Mouse (Mus musculus): ENCODE results near the gene Tbc1d9b. TPM values are rescaled to one million over a fixed set of nuclear protein-coding genes. Genes with fewer than 3 reads are reported as not detected.
A peak's percentile ranks its signal among the peaks of the same experiment; 100 is the strongest.
"Not testable (repeated sequence)": the region's sequence is repeated elsewhere in the genome, so short reads cannot be mapped to it uniquely, and the experiment has no call there.

The Tbc1d9b gene
- polyA plus RNA-seq (2016; fragmentation: Nextera tagmentation; extraction: Ambion mirVana), result 45.6 and 48.6 TPM in 2 replicates

DNA sequence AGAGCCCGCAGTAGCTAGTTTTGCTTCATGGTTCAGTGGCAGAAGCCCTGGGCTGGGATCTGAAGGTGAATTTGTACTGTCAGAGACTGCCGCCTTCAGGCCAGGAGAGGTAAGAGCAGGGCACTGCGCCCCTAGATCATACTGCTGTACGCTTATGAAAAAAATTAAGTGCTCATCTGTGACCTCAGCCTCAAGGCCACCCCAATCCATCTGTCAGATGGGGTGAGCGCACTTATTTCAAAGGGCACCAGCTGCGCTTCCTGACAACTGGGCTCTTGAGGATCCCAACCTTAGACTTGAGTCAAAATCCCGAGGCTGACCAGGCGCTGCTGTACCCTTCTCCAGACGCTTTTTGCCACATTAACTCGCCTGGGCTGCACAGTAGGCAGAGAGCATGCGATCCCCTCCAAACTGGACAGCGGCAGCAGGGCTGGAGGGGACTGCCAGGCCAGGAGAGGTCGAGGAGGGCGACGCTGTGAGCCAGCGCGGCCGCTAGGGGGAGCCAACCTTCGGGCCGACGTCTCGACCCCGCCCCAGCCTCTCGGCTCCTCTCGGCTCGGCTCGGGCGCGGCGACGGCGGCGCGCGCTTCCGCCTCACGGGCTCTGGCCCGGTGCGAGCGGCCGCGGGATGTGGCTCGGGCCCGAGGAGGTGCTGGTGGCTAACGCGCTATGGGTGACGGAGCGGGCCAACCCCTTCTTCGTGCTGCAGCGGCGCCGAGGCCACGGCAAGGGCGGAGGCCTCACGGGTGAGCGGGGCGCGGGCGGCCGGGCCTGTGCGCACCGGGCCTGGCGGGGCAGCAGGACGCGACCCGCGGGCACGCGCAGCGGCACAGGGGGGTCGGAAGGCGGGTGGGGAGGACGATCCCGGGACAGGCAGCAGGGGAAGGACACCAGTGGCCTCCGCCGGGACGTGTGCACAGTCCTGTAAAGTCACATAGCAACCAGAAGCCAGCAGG lies at the start of gene Tbc1d9b:
Gene Tbc1d9b (plus strand): TSS at position 586 of the 956 bp plus-strand sequence.
- peaks cover 9% of the 10 kb centered on the region for H3K36me3 ChIP-seq
- ATAC-seq (ENCODE audit: insufficient number of reproducible peaks, insufficient read depth, low FRiP score, low TSS enrichment, low read depth), result peak; percentile 94
- peak within 1 kb of the TSS; percentile 84 for H3K4me2 ChIP-seq
- peaks cover 15% of the 10 kb centered on the region for H3K4me1 ChIP-seq (replicated peaks)
- under 1% methylated on average over 69 of the region's 77 CpGs for WGBS
- peak within 1 kb of the TSS; percentile 87 for H3K27ac ChIP-seq
- H3K9ac ChIP-seq (replicated peaks), result peak within 1 kb of the TSS; percentile 98
- H3K27me3 ChIP-seq, result no peaks in the 10 kb centered on the region
- H3K4me3 ChIP-seq (replicated peaks), result peak within 1 kb of the TSS; percentile 90
- H3K9me3 ChIP-seq, result no peaks in the 10 kb centered on the region

DNA sequence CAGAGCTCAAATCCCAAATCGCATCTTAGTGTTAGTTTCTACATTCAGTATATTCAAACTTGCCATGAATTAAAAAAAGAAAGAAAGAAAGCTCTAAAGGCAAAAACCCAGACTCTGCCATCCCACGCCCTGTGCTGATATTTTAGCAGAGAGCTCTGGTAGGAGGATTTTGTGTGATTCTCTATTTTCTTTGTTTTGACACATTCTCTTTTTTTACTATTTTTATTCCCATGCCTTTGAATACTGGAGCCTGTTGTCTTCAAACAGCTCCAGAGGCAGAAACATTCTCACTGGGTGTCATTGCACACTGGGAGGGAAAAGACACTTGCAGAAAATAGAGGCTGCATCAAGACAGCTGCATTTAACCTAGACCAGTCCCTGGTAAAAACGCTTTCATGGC lies 45.0 kb upstream of the Tbc1d9b start:
- H3K27ac ChIP-seq, result no peak overlapping the region
- peaks cover 60% of the 10 kb centered on the region for H3K36me3 ChIP-seq
- no peaks in the 10 kb centered on the region for H3K4me1 ChIP-seq (replicated peaks)
- no peaks in the 10 kb centered on the region for H3K27me3 ChIP-seq
- H3K4me3 ChIP-seq (replicated peaks), result no peak overlapping the region
- WGBS, result 94% methylated on average over 3 of the region's 3 CpGs
- ATAC-seq (ENCODE audit: insufficient number of reproducible peaks, insufficient read depth, low FRiP score, low TSS enrichment, low read depth), result no peak
- no peak overlapping the region for H3K4me2 ChIP-seq
- no peak overlapping the region for H3K9ac ChIP-seq (replicated peaks)
- no peaks in the 10 kb centered on the region for H3K9me3 ChIP-seq

DNA sequence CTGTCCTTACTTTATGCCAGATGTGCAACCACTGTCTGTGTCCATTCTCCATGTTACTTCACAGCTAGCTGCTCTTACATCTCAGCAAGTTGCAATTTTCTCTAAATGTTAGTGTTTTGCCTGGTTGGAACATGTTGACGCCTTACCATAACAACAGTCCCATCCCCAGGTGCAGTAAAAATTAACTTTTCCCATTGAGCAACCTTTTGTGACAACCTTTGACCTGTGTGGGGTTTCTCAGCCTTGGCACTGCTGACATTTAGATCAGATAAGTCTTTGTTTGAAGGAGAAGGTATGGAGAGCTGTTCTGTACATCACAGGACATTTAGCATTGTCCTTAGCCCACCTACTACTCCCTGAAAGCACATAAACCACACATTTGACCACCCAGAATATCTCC lies 41.4 kb upstream of the Tbc1d9b start:
- H3K27ac ChIP-seq, result no peak overlapping the region
- no peak for ATAC-seq (ENCODE audit: insufficient number of reproducible peaks, insufficient read depth, low FRiP score, low TSS enrichment, low read depth)
- WGBS, result 77% methylated on average over 1 of the region's 1 CpGs
- no peaks in the 10 kb centered on the region for H3K4me1 ChIP-seq (replicated peaks)
- no peak overlapping the region for H3K9ac ChIP-seq (replicated peaks)
- H3K9me3 ChIP-seq, result no peaks in the 10 kb centered on the region
- peaks cover 82% of the 10 kb centered on the region for H3K36me3 ChIP-seq
- H3K27me3 ChIP-seq, result no peaks in the 10 kb centered on the region
- no peak overlapping the region for H3K4me2 ChIP-seq
- H3K4me3 ChIP-seq (replicated peaks), result no peak overlapping the region

DNA sequence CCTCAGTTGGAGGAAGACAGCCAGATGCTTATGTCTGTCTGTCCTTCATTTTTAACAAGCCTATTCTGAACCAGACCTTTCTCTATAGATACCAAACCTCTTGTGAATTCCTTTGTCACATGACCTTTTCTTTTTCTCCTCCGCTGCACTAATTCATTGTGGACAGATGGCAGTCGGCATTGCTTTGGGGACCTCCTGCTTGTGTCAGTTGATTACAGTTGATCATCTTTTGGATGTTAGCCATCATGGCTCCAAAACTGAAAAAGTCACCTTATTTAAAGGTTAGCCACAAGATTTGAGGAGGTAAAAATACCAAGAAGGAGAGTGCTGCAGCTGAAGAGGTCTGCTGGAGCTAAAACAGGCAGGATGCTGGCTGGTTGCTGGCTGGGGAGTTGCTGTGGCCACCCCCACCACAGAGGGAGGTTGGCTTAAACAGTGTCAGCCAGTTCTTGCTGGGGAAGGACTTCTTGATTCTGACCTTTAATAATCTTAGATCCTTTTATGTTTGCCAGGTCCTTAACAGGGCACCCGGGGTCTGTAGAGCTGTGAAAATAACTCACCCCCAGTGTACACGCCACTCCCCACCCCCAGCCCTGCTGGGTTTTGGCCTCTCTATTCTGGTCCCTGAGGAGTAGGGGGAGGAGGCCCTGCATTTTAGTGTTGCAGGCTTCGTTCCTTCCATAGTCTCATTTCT lies 40.1 kb upstream of the Tbc1d9b start:
- no peaks in the 10 kb centered on the region for H3K4me1 ChIP-seq (replicated peaks)
- no peak overlapping the region for H3K27ac ChIP-seq
- H3K4me3 ChIP-seq (replicated peaks), result no peak overlapping the region
- H3K27me3 ChIP-seq, result no peaks in the 10 kb centered on the region
- no peak for ATAC-seq (ENCODE audit: insufficient number of reproducible peaks, insufficient read depth, low FRiP score, low TSS enrichment, low read depth)
- H3K36me3 ChIP-seq, result peaks cover 89% of the 10 kb centered on the region
- no peaks in the 10 kb centered on the region for H3K9me3 ChIP-seq
- H3K9ac ChIP-seq (replicated peaks), result no peak overlapping the region
- 76% methylated on average over 5 of the region's 5 CpGs for WGBS
- H3K4me2 ChIP-seq, result no peak overlapping the region

- H3K36me3 ChIP-seq, result peaks cover 88% of the 10 kb centered on the region
Measured at GRCm38 (mm10) chr11:50091681-50092080, 39.5 kb upstream of the Tbc1d9b start.

DNA sequence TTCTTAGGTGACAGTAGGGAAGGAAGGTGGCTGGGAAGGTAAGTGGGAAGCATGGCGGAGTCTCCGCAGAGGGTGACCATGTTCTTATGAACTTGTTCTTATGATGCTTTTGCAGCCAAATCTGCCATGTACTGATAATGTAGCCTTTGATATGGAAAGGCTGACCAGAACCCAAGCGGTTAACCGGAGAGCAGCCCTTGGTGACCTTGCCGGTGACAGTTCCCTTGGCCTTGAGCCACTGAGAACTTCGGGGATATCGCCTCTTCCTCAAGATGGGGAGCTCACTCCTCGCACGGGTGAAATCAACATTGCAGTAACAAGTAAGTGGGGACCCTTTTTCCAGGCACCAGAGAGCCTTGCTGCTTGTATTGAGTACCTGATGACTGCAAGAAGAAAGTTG lies 35.5 kb upstream of the Tbc1d9b start:
- Histone ChIP-seq H3K4me3 (replicated peaks) (no peak overlapping the region), H3K9me3 (no peaks in the 10 kb centered on the region), H3K27me3 (no peaks in the 10 kb centered on the region), H3K4me2 (no peak overlapping the region), H3K36me3 (peaks cover 80% of the 10 kb centered on the region), H3K27ac (no peak overlapping the region), H3K9ac (replicated peaks) (no peak overlapping the region), H3K4me1 (replicated peaks) (no peaks in the 10 kb centered on the region)
- no peak for ATAC-seq (ENCODE audit: insufficient number of reproducible peaks, insufficient read depth, low FRiP score, low TSS enrichment, low read depth)
- WGBS, result 94% methylated on average over 9 of the region's 9 CpGs

More at GRCm38 (mm10) chr11:50091681-50092080, 39.5 kb upstream of the Tbc1d9b start:
- no peak for ATAC-seq (ENCODE audit: insufficient number of reproducible peaks, insufficient read depth, low FRiP score, low TSS enrichment, low read depth)
- Histone ChIP-seq H3K27me3 (no peaks in the 10 kb centered on the region), H3K9ac (replicated peaks) (no peak overlapping the region), H3K27ac (no peak overlapping the region), H3K9me3 (no peaks in the 10 kb centered on the region), H3K4me3 (replicated peaks) (no peak overlapping the region), H3K4me1 (replicated peaks) (no peaks in the 10 kb centered on the region), H3K4me2 (no peak overlapping the region)

DNA sequence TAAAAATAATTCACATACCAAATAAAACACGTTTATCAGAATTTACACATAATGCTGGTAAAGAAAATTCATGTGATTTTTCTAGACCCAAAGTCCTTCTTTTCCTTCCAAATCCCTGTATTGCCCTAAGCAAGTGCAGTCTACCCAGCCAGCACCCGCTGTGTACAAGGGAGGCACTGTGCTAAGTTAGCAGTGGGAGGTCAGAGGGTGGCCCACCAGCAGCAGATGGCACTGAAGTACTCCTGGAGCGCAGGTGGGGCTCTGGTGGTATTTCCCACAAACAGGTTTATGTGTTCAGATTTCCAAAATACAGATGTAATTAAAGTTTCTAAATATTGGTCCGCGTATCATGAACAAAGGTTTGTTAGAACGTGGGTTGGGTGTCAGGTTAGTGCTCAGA lies 34.1 kb upstream of the Tbc1d9b start:
- Histone ChIP-seq H3K9me3 (no peaks in the 10 kb centered on the region), H3K36me3 (peaks cover 76% of the 10 kb centered on the region), H3K4me2 (no peak overlapping the region), H3K9ac (replicated peaks) (no peak overlapping the region), H3K4me1 (replicated peaks) (no peaks in the 10 kb centered on the region), H3K27ac (no peak overlapping the region), H3K27me3 (no peaks in the 10 kb centered on the region), H3K4me3 (replicated peaks) (no peak overlapping the region)
- ATAC-seq (ENCODE audit: insufficient number of reproducible peaks, insufficient read depth, low FRiP score, low TSS enrichment, low read depth), result no peak
- 87% methylated on average over 6 of the region's 6 CpGs for WGBS

GRCm38 (mm10) chr11:50098961-50099481 lies 32.2 kb upstream of the Tbc1d9b start:
- H3K4me3 ChIP-seq (replicated peaks), result no peak overlapping the region
- H3K27ac ChIP-seq, result no peak overlapping the region
- H3K36me3 ChIP-seq, result peaks cover 68% of the 10 kb centered on the region
- no peaks in the 10 kb centered on the region for H3K9me3 ChIP-seq
- no peak overlapping the region for H3K4me2 ChIP-seq
- H3K4me1 ChIP-seq (replicated peaks), result no peaks in the 10 kb centered on the region
- H3K9ac ChIP-seq (replicated peaks), result no peak overlapping the region
- 88% methylated on average over 8 of the region's 8 CpGs for WGBS
- H3K27me3 ChIP-seq, result no peaks in the 10 kb centered on the region
- ATAC-seq (ENCODE audit: insufficient number of reproducible peaks, insufficient read depth, low FRiP score, low TSS enrichment, low read depth), result no peak

DNA sequence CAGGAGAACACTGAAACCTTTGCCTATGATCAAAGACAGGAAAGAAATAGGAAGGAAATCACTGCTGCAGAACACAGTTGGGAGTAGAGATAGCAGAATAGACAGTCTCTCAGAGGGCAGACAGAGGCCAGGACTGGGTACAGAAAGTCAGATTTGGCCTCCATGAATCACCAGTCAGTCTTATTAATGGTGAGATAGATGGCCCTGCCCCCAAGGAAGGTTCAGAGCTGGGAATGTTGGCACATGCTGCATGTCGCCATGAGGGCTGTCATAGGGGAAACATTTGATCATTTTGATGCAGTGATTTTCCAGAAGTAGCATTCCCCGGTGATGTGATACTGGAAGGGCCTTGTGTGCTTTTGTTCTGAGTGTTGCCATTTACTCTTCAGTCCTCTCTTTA lies 31.5 kb upstream of the Tbc1d9b start:
- no peaks in the 10 kb centered on the region for H3K4me1 ChIP-seq (replicated peaks)
- no peaks in the 10 kb centered on the region for H3K9me3 ChIP-seq
- H3K9ac ChIP-seq (replicated peaks), result no peak overlapping the region
- no peak overlapping the region for H3K4me3 ChIP-seq (replicated peaks)
- 87% methylated on average over 2 of the region's 2 CpGs for WGBS
- no peak overlapping the region for H3K27ac ChIP-seq
- no peak overlapping the region for H3K4me2 ChIP-seq
- H3K27me3 ChIP-seq, result no peaks in the 10 kb centered on the region
- peaks cover 70% of the 10 kb centered on the region for H3K36me3 ChIP-seq
- ATAC-seq (ENCODE audit: insufficient number of reproducible peaks, insufficient read depth, low FRiP score, low TSS enrichment, low read depth), result no peak

DNA sequence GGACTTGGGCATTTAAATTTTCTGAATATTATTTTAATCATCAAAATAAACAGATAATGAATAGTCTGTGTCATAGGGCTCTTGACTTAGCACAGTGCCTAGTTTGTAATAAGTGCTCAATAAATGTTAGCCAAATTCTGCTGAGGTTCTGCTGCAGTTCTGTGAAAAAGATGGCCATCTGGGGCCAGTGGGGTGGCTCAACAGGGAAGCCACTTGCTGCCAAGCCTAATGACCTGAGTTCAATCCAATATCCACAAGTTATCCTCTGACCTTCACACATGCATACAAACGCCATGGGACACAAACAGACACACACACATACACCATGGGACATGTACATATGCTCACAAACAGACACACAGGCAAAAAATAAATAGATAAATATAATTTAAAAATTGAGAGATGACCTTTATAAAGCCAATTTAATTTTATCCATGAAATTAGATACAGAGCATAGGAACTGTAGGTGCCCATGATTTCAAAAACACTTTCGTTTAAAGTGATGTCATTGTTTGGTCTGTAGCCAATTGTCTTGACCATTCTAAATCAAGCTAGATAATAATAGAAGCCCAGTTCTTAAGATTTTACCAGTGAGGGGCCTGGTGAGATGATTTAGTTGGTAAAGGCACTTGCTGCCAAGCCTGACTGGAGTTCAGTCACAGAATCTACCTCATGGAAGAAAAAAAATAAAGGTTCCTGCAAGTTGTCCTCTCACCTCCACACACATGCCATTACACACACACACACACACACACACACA lies 30.5 kb upstream of the Tbc1d9b start:
- H3K4me2 ChIP-seq, result no peak overlapping the region
- ATAC-seq (ENCODE audit: insufficient number of reproducible peaks, insufficient read depth, low FRiP score, low TSS enrichment, low read depth), result no peak
- H3K27me3 ChIP-seq, result no peaks in the 10 kb centered on the region
- peaks cover 67% of the 10 kb centered on the region for H3K36me3 ChIP-seq
- no peaks in the 10 kb centered on the region for H3K4me1 ChIP-seq (replicated peaks)
- WGBS, result 95% methylated on average over 2 of the region's 2 CpGs
- no peak overlapping the region for H3K27ac ChIP-seq
- no peak overlapping the region for H3K4me3 ChIP-seq (replicated peaks)
- no peaks in the 10 kb centered on the region for H3K9me3 ChIP-seq
- no peak overlapping the region for H3K9ac ChIP-seq (replicated peaks)

DNA sequence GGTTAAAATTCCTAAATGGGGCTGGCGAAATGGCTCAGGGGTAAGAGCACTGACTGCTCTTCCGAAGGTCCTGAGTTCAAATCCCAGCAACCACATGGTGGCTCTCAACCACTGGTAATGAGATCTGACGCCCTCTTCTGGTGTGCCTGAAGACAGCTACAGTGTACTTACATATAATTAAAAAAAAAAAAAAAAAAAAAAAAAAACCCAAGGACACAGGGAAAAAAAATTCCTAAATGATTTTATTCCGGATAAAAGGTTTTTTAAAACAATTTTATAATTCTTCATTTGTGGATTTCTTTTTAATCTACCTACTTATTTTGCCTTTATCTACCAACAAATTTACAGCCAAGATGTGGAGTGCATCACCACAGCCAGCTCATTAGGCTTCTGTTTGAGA lies 29.2 kb upstream of the Tbc1d9b start:
- H3K9me3 ChIP-seq; ATAC-seq (ENCODE audit: insufficient number of reproducible peaks, insufficient read depth, low FRiP score, low TSS enrichment, low read depth); H3K27me3 ChIP-seq; H3K9ac ChIP-seq (replicated peaks); H3K4me1 ChIP-seq (replicated peaks); H3K4me2 ChIP-seq; H3K4me3 ChIP-seq (replicated peaks); H3K27ac ChIP-seq: not testable (repeated sequence)
- H3K36me3 ChIP-seq, result peaks cover 67% of the 10 kb centered on the region
- WGBS, result 86% methylated on average over 4 of the region's 4 CpGs

Data from limb, embryonic 12.5 days (tissue).